Mouse (Mus musculus) small intestine, adult 2 months (tissue): ENCODE data around the gene Ints14.

Source experiments
- CTCF ChIP-seq: fragments of 200-500 bp; IDR thresholded peaks from 2 replicates; pipeline ENCODE4 v1.5.1; 2012; ENCODE audit warnings: low read depth, mild to moderate bottlenecking, control low read depth, inconsistent platforms, low read length, moderate library complexity, mixed read lengths; ENCODE audit not compliant: insufficient replicate concordance, insufficient read length; ENCODE audit errors: extremely low read depth
- POLR2A ChIP-seq: fragments of 200-500 bp; IDR thresholded peaks from 2 replicates; pipeline ENCODE4 v1.6.1; 2012; ENCODE audit warnings: low read depth, mild to moderate bottlenecking, control low read depth, inconsistent platforms, low read length, moderate library complexity

DNA sequence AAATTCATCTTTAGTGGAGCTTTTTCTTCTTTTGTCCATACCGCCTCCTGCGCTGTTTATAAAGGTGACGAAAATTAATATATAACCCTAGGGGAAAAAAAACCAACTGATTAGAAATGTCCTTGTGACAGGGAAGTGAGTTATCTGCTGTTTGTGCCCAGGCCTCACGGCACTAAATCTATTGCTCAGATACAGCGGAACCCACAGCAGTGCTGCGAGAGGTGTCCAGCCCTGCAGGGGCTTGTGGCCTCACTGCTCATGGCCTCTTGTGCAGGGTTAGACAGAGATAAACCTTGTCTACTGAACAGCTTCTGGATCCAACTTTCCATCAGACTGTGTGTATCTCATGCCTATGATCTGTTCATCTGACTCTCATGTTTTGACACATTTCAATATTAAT is 27.7 kb downstream of the Ints14 start:
- TF ChIP-seq POLR2A (no peak), CTCF (no peak)
